Mouse (Mus musculus): ENCODE measurements around the gene Gm20481. TPM values are rescaled to one million over a fixed set of nuclear protein-coding genes. Genes with fewer than 3 reads are reported as not detected.
"Not testable (repeated sequence)": the region's sequence is repeated elsewhere in the genome, so short reads cannot be mapped to it uniquely, and the experiment has no call there.

Gm20481 gene
- polyA plus RNA-seq, 1 experiment from 2014 or later = not detected

DNA sequence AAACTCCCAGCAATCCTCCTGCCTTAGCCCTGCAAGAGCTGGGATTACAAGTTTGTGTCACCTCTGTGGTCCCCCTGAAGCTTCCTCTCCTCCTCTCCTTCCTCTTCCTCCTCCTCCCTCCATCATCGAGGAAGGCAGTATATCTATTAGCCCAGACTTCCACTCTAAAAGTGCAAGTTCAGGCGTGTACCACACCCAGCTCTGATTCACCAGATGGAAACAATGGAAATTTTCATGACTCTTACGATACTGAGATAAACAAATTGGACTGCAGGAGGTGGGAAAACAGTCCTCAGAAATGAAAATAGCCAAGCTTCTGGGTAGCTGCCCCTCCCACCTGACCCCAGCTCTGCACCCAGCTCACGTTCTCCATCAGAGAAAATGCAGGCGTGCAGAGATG is 4.1 kb upstream of the Gm20481 start:
- ATAC-seq (ENCODE audit: low FRiP score, low TSS enrichment) (0 out of 2 replicates have a peak, but pooled peaks have one; percentile 28), DNase-seq (ENCODE audit: low spot score) (no peak)
- Histone ChIP-seq H3K36me3 (ENCODE audit: control insufficient read depth, insufficient read depth, low read length) (no peaks in the 10 kb centered on the region), H3K27me3 (ENCODE audit: control insufficient read depth, insufficient read depth, low read length) (no peaks in the 10 kb centered on the region), H3K4me1 (replicated peaks; ENCODE audit: control insufficient read depth, insufficient read depth) (0 out of 2 replicates have a peak, but pooled peaks cover 3% of the 10 kb centered on the region), H3K9ac (ENCODE audit: low read length) (no peak overlapping the region), H3K9me3 (ENCODE audit: control insufficient read depth, low read length) (no peaks in the 10 kb centered on the region), H3K4me3 (ENCODE audit: low read depth, low read length) (no peak overlapping the region), H3K4me2 (replicated peaks; ENCODE audit: low read depth) (0 out of 2 replicates have a peak overlapping the region, but pooled peaks have one; percentile 5), H3K27ac (replicated peaks) (peak overlapping the region; percentile 80)
- 40% methylated on average over 5 of the region's 5 CpGs for WGBS
- TF ChIP-seq CTCF (IDR thresholded peaks at IDR 0.05; ENCODE audit: low read depth) (no peak), EP300 (optimal IDR thresholded peaks at IDR 0.05) (no peak)

DNA sequence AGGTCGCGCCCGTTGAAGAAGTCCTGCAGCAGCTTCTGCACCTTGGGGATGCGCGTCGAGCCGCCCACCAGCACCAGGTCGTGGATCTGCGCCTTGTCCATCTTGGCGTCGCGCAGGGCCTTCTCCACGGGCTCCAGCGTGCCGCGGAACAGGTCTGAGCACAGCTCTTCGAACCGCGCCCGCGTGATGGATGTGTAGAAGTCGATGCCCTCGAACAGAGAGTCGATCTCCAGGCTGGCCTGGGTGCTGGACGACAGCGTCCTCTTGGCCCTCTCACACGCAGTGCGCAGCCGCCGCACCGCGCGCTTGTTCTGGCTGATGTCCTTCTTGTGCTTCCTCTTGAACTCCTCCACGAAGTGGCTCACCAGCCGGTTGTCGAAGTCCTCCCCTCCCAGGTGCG is 1.1 kb downstream of the Gm20481 start:
- WGBS = 36% methylated on average over 13 of the region's 37 CpGs
- H3K27me3 ChIP-seq (ENCODE audit: control insufficient read depth, insufficient read depth, low read length); H3K27ac ChIP-seq (replicated peaks); ATAC-seq (ENCODE audit: low FRiP score, low TSS enrichment); H3K9me3 ChIP-seq (ENCODE audit: control insufficient read depth, low read length); H3K9ac ChIP-seq (ENCODE audit: low read length); DNase-seq (ENCODE audit: low spot score); H3K4me3 ChIP-seq (ENCODE audit: low read depth, low read length); H3K4me2 ChIP-seq (replicated peaks; ENCODE audit: low read depth); H3K4me1 ChIP-seq (replicated peaks; ENCODE audit: control insufficient read depth, insufficient read depth); H3K36me3 ChIP-seq (ENCODE audit: control insufficient read depth, insufficient read depth, low read length): not testable (repeated sequence)

DNA sequence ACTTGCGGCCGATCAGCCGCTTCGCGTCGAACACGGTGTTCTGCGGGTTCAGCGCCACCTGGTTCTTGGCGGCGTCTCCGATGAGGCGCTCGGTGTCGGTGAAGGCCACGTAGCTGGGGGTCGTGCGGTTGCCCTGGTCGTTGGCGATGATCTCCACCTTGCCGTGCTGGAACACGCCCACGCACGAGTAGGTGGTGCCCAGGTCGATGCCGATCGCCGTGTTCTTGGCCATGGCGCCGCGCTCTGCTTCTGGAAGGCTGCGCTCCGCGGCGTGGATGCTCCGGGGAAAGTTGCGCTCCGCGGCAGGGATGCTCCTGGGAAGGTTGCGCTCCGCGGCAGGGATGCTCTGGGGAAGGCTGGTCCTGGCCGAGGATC is 2.0 kb downstream of the Gm20481 start:
- not testable (repeated sequence) for H3K9ac ChIP-seq (ENCODE audit: low read length); DNase-seq (ENCODE audit: low spot score); H3K27ac ChIP-seq (replicated peaks); H3K9me3 ChIP-seq (ENCODE audit: control insufficient read depth, low read length); H3K4me1 ChIP-seq (replicated peaks; ENCODE audit: control insufficient read depth, insufficient read depth); H3K36me3 ChIP-seq (ENCODE audit: control insufficient read depth, insufficient read depth, low read length); ATAC-seq (ENCODE audit: low FRiP score, low TSS enrichment); H3K27me3 ChIP-seq (ENCODE audit: control insufficient read depth, insufficient read depth, low read length)
- Histone ChIP-seq H3K4me2 (replicated peaks; ENCODE audit: low read depth) (peak overlapping the region; percentile 39; the same call in 1 of the 2 replicates), H3K4me3 (ENCODE audit: low read depth, low read length) (peak overlapping the region; percentile 18; the same call in 1 of the 2 replicates)
- 0% methylated on average over 8 of the region's 43 CpGs for WGBS

DNA sequence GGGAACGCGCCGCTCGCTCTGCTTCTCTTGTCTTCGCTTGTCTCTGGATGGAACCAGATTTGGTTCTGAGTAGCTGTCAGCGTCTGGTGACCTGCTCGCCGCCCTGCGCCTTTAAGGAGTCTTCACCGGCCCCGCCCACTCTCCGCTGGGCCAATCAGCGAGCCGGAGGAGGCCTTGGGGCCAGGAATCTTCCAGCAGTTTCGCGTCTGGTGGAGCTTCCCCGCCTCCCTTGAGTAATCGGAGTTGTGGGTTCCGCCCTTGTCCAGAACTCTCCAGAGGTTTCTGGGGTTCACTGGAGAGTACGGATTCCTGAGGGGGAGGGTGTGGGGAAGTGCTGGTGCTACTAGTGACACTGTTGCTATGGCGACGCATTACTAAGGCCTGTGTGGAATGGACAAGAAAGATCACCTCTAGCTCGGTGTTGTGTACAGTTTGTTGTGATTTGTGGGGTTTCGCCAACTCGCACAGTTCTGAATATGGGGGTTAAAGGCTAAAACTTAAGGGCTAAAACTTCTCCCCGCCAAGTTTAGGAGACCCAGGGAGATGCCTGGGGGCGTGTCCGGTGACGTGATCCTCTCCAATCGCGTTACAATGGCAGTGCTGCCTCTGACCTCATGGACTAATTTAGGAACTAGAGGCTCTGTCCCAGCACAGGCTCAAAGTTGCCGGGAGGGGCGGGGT is 2.5 kb downstream of the Gm20481 start, which contains the start of the genes Hspa1a and Hspa1l:
TSS of gene Hspa1a (minus strand) at position 88 of the 681 bp plus-strand sequence.
TSS of gene Hspa1l (plus strand) at position 635 of the 681 bp plus-strand sequence.
- peak within 1 kb of the TSS; percentile 27; the same call in 1 of the 2 replicates for H3K9ac ChIP-seq (ENCODE audit: low read length)
- H3K4me1 ChIP-seq (replicated peaks; ENCODE audit: control insufficient read depth, insufficient read depth); H3K27me3 ChIP-seq (ENCODE audit: control insufficient read depth, insufficient read depth, low read length); H3K36me3 ChIP-seq (ENCODE audit: control insufficient read depth, insufficient read depth, low read length); H3K9me3 ChIP-seq (ENCODE audit: control insufficient read depth, low read length): not testable (repeated sequence)
- peak within 1 kb of the TSS; percentile 61 for H3K27ac ChIP-seq (replicated peaks)
- ATAC-seq (ENCODE audit: low FRiP score, low TSS enrichment) (peak; percentile 96), DNase-seq (ENCODE audit: low spot score) (peak; percentile 78)
- peak within 1 kb of the TSS; percentile 54 for H3K4me2 ChIP-seq (replicated peaks; ENCODE audit: low read depth)
- under 1% methylated on average over 26 of the region's 33 CpGs for WGBS
- peak within 1 kb of the TSS; percentile 24 for H3K4me3 ChIP-seq (ENCODE audit: low read depth, low read length)

DNA sequence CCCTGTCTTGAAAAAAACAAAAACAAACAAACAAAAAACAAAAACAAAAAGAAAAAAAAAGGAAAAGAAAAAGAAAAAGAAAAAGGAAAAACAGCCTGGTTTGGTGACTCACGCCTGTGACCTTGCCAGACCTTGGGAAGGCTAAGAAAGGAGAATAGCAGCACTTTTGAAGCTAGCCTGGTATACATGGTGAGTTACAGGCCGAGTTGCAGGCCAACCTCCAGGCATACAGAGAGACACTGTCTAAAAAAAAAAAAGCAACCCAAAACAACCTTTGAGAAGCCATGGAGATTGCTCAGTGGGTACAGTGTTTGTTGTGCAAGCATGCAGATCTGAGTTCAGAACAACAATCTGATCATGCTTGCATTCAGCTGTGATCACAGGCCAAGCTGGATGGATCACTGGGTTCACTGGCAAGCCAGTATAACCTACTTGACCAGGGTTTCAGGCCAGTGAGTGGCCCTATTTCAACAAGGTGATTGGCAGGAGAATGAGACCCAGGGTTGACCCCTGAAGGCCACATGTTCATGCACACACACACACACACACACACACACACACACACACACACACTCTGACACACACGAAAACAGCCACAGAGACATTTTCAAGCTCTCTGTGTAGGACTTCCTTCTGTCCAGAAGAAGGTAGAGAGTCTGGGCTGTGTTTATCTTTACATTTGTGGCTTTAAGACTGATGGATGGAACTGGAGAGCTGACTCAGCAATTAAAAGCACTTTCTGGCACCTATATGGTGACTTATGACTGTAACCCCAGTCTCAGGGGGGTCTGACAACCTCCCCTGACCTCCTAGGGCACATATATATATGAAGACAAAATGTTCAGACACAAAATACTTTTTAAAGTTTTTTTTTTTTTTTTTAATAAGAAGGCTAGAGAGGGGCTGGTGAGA is 6.1 kb downstream of the Gm20481 start:
- Histone ChIP-seq H3K27ac (replicated peaks) (no peak overlapping the region), H3K4me1 (replicated peaks; ENCODE audit: control insufficient read depth, insufficient read depth) (no peaks in the 10 kb centered on the region), H3K27me3 (ENCODE audit: control insufficient read depth, insufficient read depth, low read length) (no peaks in the 10 kb centered on the region), H3K9me3 (ENCODE audit: control insufficient read depth, low read length) (no peaks in the 10 kb centered on the region), H3K9ac (ENCODE audit: low read length) (no peak overlapping the region), H3K36me3 (ENCODE audit: control insufficient read depth, insufficient read depth, low read length) (no peaks in the 10 kb centered on the region), H3K4me2 (replicated peaks; ENCODE audit: low read depth) (no peak overlapping the region), H3K4me3 (ENCODE audit: low read depth, low read length) (no peak overlapping the region)
- ATAC-seq (ENCODE audit: low FRiP score, low TSS enrichment) (no peak), DNase-seq (ENCODE audit: low spot score) (no peak)
- no peak for TF ChIP-seq EP300 (optimal IDR thresholded peaks at IDR 0.05)
- TF ChIP-seq CTCF (IDR thresholded peaks at IDR 0.05; ENCODE audit: low read depth) = no peak
- WGBS = 81% methylated on average over 3 of the region's 3 CpGs

DNA sequence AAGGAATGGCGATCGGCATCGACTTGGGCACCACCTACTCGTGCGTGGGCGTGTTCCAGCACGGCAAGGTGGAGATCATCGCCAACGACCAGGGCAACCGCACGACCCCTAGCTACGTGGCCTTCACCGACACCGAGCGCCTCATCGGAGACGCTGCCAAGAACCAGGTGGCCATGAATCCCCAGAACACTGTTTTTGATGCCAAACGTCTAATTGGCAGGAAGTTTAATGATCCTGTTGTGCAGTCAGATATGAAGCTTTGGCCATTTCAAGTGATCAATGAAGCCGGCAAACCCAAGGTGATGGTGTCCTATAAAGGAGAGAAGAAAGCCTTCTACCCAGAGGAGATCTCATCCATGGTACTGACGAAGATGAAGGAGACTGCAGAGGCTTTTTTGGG is 7.3 kb downstream of the Gm20481 start:
- Histone ChIP-seq H3K27me3 (ENCODE audit: control insufficient read depth, insufficient read depth, low read length) (no peaks in the 10 kb centered on the region), H3K4me1 (replicated peaks; ENCODE audit: control insufficient read depth, insufficient read depth) (no peaks in the 10 kb centered on the region), H3K9ac (ENCODE audit: low read length) (no peak overlapping the region), H3K4me2 (replicated peaks; ENCODE audit: low read depth) (no peak overlapping the region), H3K4me3 (ENCODE audit: low read depth, low read length) (no peak overlapping the region), H3K27ac (replicated peaks) (no peak overlapping the region), H3K9me3 (ENCODE audit: control insufficient read depth, low read length) (no peaks in the 10 kb centered on the region), H3K36me3 (ENCODE audit: control insufficient read depth, insufficient read depth, low read length) (no peaks in the 10 kb centered on the region)
- ATAC-seq (ENCODE audit: low FRiP score, low TSS enrichment) (no peak), DNase-seq (ENCODE audit: low spot score) (no peak)
- no peak for TF ChIP-seq CTCF (IDR thresholded peaks at IDR 0.05; ENCODE audit: low read depth)
- no peak for TF ChIP-seq EP300 (optimal IDR thresholded peaks at IDR 0.05)
- WGBS = 94% methylated on average over 20 of the region's 20 CpGs
